Mouse (Mus musculus) hindbrain, embryonic 10.5 days (tissue): ENCODE measurements around the gene Tsr1. TPM values are rescaled to one million over a fixed set of nuclear protein-coding genes. Genes with fewer than 3 reads are reported as not detected.
A peak's percentile ranks its signal among the peaks of the same experiment; 100 is the strongest.

Experiments
- DNase-seq: peaks from one replicate; pipeline ENCODE4 v3.0.0-alpha.2; 2017; ENCODE audit warnings: low spot score
- H3K27ac ChIP-seq: fragments of 300-500 bp; sonication (generic); 2 replicates; pipeline ENCODE4 v1.5.1; 2016; ENCODE audit warnings: mild to moderate bottlenecking, moderate library complexity
- H3K27me3 ChIP-seq: fragments of 300-500 bp; sonication (generic); 2 replicates; pipeline ENCODE4 v1.6.1; 2016; ENCODE audit warnings: mild to moderate bottlenecking; ENCODE audit not compliant: poor library complexity, insufficient read depth, severe bottlenecking
- H3K36me3 ChIP-seq: fragments of 300-500 bp; sonication (generic); 2 replicates; pipeline ENCODE4 v1.6.1; 2016; ENCODE audit warnings: mild to moderate bottlenecking, moderate library complexity
- H3K4me1 ChIP-seq: fragments of 300-500 bp; sonication (generic); replicated peaks from 2 replicates; pipeline ENCODE4 v1.6.1; 2016; ENCODE audit warnings: mild to moderate bottlenecking
- H3K4me3 ChIP-seq: fragments of 300-500 bp; sonication (generic); 2 replicates; pipeline ENCODE4 v1.5.1; 2016; ENCODE audit warnings: mild to moderate bottlenecking, moderate library complexity
- H3K9me3 ChIP-seq: fragments of 300-500 bp; sonication (generic); 2 replicates; pipeline ENCODE4 v1.6.1; 2016; ENCODE audit warnings: mild to moderate bottlenecking, moderate library complexity
- WGBS: fragments of 180-500 bp; shearing (Covaris S2); methylation state at CpG from one replicate; pipeline ENCODE4 v1.1.7; 2016; 5-methylcytosine and 5-hydroxymethylcytosine counted together
- polyA plus RNA-seq: library from polyadenylated mRNA; unstranded; fragments of >200 nt; fragmentation: Nextera tagmentation; extraction: Ambion mirVana; gene quantifications from 2 replicates; pipeline ENCODE4 v1.2.1, GENCODE M21; 2016

The Tsr1 gene
- polyA plus RNA-seq = 35.9 and 47.5 TPM in 2 replicates

DNA sequence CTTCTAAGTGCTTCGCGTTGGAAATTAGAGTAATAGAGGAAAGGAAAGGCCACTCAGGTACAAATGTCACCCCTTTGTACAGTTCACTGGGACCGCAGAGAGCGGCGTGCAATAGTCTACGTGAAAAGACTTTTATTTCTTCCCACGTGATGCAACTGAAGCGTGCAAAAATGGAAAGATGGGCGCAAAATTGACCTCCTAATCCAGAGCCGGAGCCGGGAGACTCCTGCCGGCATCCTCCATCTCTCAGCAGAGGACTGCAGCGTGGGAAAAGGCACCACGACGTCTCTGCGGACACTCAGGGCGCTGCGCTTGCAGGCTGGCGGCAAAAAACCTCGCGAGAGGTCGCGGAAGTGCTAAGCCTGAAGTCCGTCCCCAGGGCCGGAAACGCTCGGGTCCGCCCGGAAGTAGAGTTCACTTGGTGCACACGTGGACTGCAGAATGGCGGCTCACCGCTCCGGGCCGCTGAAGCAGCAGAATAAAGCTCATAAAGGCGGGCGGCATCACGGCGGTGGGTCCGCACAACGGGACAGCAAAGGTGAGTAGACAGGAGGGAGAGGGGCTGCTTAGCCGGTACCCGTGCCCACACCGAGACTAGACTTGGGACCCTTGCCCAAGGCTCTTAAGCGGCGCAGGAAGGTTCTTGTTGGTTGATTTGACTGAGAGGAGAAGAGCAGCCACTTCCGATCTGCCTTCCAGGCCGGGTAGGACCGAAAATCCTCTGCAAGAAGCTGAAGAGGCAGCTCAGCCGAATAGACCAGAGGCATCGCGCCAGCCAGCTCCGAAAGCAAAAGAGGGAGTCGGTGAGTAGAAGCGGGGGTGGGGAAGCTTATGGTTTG is at the start of gene Tsr1:
Tsr1 (plus strand) TSS at position 394 of the 839 bp plus-strand sequence.
- Histone ChIP-seq H3K9me3 (no peaks in the 10 kb centered on the region), H3K27ac (peak within 1 kb of the TSS; percentile 93), H3K36me3 (peaks cover 36% of the 10 kb centered on the region), H3K4me3 (peak within 1 kb of the TSS; percentile 92), H3K27me3 (no peaks in the 10 kb centered on the region), H3K4me1 (peaks cover 33% of the 10 kb centered on the region)
- WGBS = under 1% methylated on average over 54 of the region's 54 CpGs
- peak; percentile 93 for DNase-seq

DNA sequence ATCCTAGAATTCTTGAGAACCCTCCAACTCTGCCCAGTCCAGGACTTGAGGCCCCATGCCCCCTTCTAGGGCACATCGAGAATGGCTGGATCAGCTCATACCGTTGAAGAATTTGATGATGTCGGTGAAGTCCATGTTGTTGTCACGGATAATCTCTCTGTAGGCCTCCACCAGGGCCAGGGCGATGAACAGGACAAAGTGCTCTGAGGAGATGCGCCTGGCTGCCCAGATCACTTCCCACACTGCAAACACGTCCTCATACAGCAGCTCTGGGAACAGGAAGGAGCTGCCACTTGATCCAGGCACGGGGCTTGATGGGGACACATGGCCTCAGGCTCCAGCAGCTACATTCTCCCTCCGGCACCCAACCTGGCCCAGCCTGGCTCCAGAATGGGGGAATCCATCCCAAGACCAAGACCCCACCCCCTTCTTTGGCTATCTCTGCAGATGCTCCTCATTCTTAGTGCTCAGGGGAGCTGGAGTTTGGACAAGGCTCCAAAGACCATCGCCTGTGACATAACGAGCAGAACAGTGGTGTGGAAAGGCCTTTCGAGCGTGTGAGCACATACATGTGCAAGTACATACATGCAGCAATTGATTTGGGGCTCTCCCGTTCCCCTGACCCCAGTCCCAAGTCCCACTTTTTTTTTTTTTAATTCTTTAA is 46.7 kb upstream of the Tsr1 start:
- Histone ChIP-seq H3K4me3 (no peak overlapping the region), H3K9me3 (no peaks in the 10 kb centered on the region), H3K36me3 (peaks cover 48% of the 10 kb centered on the region), H3K27me3 (no peaks in the 10 kb centered on the region), H3K27ac (no peak overlapping the region), H3K4me1 (peaks cover 15% of the 10 kb centered on the region)
- WGBS = 84% methylated on average over 14 of the region's 14 CpGs
- no peak for DNase-seq

DNA sequence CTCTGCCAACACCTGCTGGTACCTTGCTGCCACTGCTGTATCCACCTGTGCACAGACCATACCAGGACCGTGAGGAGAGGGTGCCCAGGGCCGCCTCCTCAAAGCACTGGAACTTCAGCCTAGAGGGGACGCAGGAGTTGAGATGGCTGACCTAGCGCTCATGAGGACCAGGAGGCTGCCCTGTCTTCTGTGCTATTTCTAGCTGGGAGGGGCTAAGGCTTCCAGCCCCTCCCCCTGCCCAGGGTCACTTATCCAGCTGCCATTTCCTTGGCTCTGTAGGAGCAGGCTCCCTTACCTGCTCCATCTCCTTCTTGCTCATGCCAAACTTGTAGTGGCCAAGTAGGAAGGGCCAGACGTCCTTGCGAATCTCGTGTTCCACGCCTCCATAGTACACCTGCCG is 40.1 kb upstream of the Tsr1 start:
- Histone ChIP-seq H3K9me3 (no peaks in the 10 kb centered on the region), H3K27me3 (no peaks in the 10 kb centered on the region), H3K27ac (no peak overlapping the region), H3K4me3 (no peak overlapping the region), H3K4me1 (no peaks in the 10 kb centered on the region), H3K36me3 (peaks cover 56% of the 10 kb centered on the region)
- 86% methylated on average over 9 of the region's 9 CpGs for WGBS
- no peak for DNase-seq

DNA sequence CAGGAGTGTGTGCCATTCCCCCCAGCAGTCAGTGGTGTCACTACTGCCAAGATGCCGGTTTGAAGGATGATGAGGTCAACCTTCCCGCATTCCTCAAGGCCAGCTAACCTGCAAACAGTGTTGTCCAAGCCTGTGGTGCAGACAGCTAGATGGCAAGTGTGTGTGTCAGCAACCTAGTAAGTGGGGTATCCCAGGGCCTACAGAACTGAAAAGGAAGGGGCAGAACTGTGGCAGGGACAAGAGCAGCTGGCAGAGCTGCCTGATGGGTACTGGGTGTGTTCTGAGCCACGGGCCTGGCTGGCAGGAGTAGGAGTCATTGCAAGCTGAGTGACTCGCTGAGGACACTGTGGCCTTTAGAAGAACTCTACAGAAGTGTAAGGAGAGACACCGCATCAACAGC is 35.7 kb upstream of the Tsr1 start:
- peaks cover 67% of the 10 kb centered on the region for H3K36me3 ChIP-seq
- no peak for DNase-seq
- no peaks in the 10 kb centered on the region for H3K27me3 ChIP-seq
- H3K4me1 ChIP-seq = 0 out of 2 replicates have a peak, but pooled peaks cover 5% of the 10 kb centered on the region
- H3K27ac ChIP-seq = no peak overlapping the region
- WGBS = 84% methylated on average over 5 of the region's 5 CpGs
- no peaks in the 10 kb centered on the region for H3K9me3 ChIP-seq
- no peak overlapping the region for H3K4me3 ChIP-seq

DNA sequence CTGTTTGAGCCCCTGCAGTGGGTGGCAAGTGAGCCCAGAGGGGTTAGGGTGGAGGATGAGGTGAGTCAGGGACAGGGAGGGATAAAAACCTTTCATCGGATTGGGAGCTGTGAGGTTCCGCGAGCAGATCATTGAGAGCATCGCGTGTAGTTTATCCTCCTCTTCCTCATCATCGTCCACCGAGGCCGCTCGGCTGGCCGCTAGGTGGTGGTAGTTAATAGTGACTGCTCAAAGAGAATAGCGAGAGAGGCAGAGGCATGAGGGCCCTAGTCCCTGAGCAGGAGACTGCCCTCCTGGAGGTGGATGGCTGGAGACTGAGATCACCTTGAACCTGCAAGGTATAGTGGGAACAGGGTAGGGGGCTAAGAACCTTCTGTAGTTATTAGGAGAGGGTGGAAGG is 34.4 kb upstream of the Tsr1 start:
- Histone ChIP-seq H3K4me1 (0 out of 2 replicates have a peak, but pooled peaks cover 5% of the 10 kb centered on the region), H3K9me3 (no peaks in the 10 kb centered on the region), H3K27ac (no peak overlapping the region), H3K4me3 (0 out of 2 replicates have a peak overlapping the region, but pooled peaks have one; percentile 16), H3K27me3 (no peaks in the 10 kb centered on the region), H3K36me3 (peaks cover 70% of the 10 kb centered on the region)
- peak; percentile 32 for DNase-seq
- WGBS = 32% methylated on average over 11 of the region's 11 CpGs

DNA sequence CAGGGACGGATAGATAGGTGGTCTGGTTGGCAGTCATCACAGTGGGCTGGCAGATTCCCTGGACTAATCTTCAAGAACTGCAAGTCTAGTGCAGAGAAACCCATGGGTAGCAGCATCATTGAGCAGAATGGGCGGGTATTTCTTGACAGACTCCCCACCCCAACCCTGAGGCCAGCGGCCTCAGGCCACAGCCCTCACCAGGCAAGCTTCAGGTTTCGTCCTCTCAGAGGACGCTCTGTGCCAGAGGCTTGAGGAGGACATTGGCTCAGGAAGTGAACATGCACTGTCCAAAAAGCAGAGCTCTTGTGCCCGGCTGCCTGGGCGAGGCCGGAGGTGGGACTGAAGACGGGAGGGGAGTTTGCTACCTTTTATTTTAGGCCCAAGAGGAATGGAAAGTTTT is 33.5 kb upstream of the Tsr1 start:
- H3K4me1 ChIP-seq = peaks cover 12% of the 10 kb centered on the region; the same call in 1 of the 2 replicates
- no peaks in the 10 kb centered on the region for H3K27me3 ChIP-seq
- H3K4me3 ChIP-seq = no peak overlapping the region
- DNase-seq = no peak
- no peak overlapping the region for H3K27ac ChIP-seq
- 90% methylated on average over 9 of the region's 9 CpGs for WGBS
- H3K36me3 ChIP-seq = peaks cover 66% of the 10 kb centered on the region
- H3K9me3 ChIP-seq = no peaks in the 10 kb centered on the region

DNA sequence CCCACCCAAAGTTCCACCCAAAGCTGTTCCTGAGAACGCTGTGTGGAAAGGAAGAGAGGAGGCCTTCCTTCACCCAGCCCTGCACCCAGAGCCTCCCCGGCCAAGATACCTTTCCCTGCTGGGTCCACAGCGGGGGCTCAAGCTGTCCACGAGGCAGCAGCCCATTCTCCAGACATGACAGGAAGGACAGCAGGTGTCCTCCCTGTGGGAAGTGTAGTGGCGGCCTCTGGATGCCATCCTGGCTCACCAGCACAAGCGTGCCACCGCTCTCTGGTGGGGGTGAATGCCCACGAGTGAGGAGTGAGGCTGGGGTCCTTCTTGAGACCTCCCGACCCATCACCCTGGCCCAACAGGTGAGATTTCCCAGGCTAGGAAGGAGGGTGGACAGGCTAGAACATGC is 32.6 kb upstream of the Tsr1 start:
- Histone ChIP-seq H3K9me3 (no peaks in the 10 kb centered on the region), H3K4me3 (no peak overlapping the region), H3K36me3 (peaks cover 60% of the 10 kb centered on the region), H3K27ac (0 out of 2 replicates have a peak overlapping the region, but pooled peaks have one; percentile 29), H3K27me3 (no peaks in the 10 kb centered on the region), H3K4me1 (peaks cover 17% of the 10 kb centered on the region)
- 80% methylated on average over 9 of the region's 9 CpGs for WGBS
- no peak for DNase-seq

DNA sequence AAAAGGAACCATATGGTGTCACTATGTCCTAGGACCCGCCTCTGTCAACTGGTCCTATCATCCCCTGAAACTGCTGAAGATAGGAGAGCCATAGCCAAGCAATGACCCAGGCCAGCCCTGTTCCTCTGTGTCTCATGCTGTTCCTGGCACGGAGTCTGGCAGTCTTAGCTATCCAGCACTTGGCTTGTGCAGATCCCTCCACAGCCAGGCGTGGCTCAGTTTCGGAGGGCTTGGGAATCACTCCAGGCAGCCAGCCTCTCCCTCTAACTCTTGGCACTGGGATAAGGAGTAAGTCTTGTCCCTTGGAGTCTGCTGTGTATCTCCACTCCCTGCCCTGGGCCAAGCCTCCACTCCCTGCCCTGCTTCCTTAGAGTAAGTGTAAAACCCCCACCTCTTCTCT is 31.2 kb upstream of the Tsr1 start:
- Histone ChIP-seq H3K4me1 (peaks cover 24% of the 10 kb centered on the region), H3K4me3 (no peak overlapping the region), H3K27ac (no peak overlapping the region), H3K27me3 (no peaks in the 10 kb centered on the region), H3K9me3 (no peaks in the 10 kb centered on the region), H3K36me3 (peaks cover 51% of the 10 kb centered on the region)
- DNase-seq = no peak
- WGBS = 85% methylated on average over 4 of the region's 4 CpGs

DNA sequence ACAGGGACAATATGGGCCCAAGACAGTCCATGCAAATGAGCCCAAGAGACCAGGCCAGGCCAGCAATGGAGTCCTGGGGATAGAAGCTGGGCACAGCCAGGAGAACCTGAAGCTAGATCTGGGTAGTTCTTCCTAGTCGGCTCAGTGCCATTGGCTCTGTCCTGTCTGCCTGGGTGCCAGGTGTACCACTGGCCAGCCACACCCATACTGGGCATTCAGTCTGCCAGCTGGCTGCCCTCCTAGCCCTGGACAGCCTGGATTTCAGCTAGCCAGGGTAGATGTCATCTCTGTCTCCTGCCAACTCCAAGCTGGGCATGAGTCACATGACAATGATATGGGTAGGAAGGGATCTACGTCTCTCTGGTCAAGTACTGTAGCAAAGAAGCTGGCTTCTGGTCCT is 30.7 kb upstream of the Tsr1 start:
- Histone ChIP-seq H3K4me1 (peaks cover 24% of the 10 kb centered on the region), H3K36me3 (peaks cover 51% of the 10 kb centered on the region), H3K4me3 (no peak overlapping the region), H3K27ac (no peak overlapping the region), H3K27me3 (no peaks in the 10 kb centered on the region), H3K9me3 (no peaks in the 10 kb centered on the region)
- no peak for DNase-seq
- 85% methylated on average over 2 of the region's 2 CpGs for WGBS

DNA sequence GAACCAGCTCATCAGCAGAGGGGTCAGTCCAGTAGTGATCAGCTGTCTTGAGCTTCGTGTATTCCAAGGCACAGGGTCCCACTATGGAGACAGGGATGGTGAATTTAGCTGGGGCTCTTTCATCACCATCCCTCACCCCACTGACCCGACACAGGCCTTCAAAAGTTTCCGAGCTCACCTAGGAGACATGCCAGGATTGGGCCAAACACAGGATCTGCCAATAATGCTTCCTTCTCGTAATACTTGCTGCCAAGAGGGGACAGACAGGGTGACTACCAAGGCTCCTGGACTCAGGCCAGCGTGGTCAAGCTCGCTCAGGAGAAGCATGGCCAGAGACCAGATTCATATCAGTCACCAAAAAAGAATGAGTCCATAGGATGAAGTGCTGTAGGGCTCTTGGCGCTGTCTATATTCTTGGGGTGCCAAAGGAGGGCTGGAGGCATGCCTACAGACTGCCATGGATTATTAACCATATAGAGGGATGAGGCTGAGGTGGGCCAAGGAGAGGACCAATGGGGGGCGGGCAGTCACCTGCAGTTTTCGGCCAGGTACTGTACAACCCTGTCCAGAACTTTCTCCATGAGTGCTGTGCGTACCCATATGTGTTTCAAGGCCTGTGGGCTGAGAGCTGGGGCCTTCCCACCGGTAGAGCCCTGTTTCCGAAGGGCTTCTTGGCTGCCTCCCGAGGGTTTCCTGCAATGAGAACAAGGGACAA is 29.7 kb upstream of the Tsr1 start:
- WGBS = 89% methylated on average over 13 of the region's 13 CpGs
- Histone ChIP-seq H3K4me1 (peaks cover 23% of the 10 kb centered on the region), H3K27ac (no peak overlapping the region), H3K9me3 (no peaks in the 10 kb centered on the region), H3K4me3 (no peak overlapping the region), H3K36me3 (peaks cover 44% of the 10 kb centered on the region), H3K27me3 (no peaks in the 10 kb centered on the region)
- DNase-seq = no peak

DNA sequence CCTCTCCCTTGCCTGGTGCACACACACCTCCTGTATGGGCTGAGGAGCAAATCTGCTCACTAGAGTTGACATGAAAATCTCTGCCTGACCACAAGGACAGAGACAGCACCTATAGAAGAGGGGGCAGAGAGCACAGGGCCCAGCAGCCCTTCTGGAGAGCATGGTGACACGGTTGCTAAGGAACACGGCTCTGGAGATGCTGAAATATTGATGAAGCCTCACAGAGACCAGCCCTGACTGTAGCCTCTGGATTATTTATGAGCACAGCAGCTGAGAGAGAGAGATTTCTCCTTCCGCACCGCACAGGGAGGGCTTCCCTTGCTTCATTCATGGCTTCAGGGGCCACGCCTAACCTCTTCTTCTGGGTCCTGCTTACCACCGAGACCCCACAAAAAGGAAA is 28.3 kb upstream of the Tsr1 start:
- Histone ChIP-seq H3K27me3 (no peaks in the 10 kb centered on the region), H3K4me3 (no peak overlapping the region), H3K27ac (peak overlapping the region; percentile 69), H3K4me1 (peaks cover 25% of the 10 kb centered on the region), H3K9me3 (no peaks in the 10 kb centered on the region), H3K36me3 (peaks cover 38% of the 10 kb centered on the region)
- no peak for DNase-seq
- 77% methylated on average over 6 of the region's 6 CpGs for WGBS

DNA sequence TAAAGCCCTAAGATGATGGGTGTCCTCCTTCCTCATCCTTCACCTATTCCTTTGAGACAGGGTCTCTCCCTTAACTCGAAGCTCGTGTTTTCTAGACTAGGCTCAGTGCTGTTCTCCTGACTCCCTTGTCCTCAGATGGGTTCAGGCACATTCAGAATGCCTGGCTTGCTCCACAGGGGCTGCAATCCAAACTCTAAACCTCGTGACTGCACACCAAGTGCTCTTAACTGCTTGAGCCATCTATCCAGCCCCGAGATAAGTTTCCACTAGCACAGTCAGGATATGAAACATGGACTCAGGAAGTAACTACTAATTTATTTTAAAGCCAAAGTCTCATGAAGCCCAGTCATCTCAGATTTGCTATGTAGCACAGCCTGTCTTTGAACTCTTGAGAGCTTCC is 27.3 kb upstream of the Tsr1 start:
- no peak overlapping the region for H3K4me3 ChIP-seq
- DNase-seq = no peak
- no peaks in the 10 kb centered on the region for H3K27me3 ChIP-seq
- peaks cover 28% of the 10 kb centered on the region for H3K36me3 ChIP-seq
- H3K4me1 ChIP-seq = peaks cover 29% of the 10 kb centered on the region
- WGBS = 77% methylated on average over 4 of the region's 4 CpGs
- H3K9me3 ChIP-seq = no peaks in the 10 kb centered on the region
- no peak overlapping the region for H3K27ac ChIP-seq
